Mouse (Mus musculus): Measurements from ENCODE around the gene Emilin2.

GRCm38 (mm10) chr17:71263136-71263535, 48.6 kb downstream of the Emilin2 start:
- no peak for TF ChIP-seq CTCF (IDR thresholded peaks at IDR 0.05; ENCODE audit: control insufficient read depth, insufficient read depth, insufficient replicate concordance, low read depth, low read length)
- TF ChIP-seq POLR2A (IDR thresholded peaks at IDR 0.05; ENCODE audit: control insufficient read depth, low read depth, low read length): no peak

Data from testis, adult 2 months (tissue).